Mouse (Mus musculus) frontal cortex, postnatal 36 days (tissue): ENCODE results near the gene Gsn.

Experiments
- DNase-seq, 2 experiments: peaks; one replicate each; pipeline ENCODE4 v3.0.0; 2022; ENCODE audit warnings: low spot score in 2 of 2

The Gsn gene

DNA sequence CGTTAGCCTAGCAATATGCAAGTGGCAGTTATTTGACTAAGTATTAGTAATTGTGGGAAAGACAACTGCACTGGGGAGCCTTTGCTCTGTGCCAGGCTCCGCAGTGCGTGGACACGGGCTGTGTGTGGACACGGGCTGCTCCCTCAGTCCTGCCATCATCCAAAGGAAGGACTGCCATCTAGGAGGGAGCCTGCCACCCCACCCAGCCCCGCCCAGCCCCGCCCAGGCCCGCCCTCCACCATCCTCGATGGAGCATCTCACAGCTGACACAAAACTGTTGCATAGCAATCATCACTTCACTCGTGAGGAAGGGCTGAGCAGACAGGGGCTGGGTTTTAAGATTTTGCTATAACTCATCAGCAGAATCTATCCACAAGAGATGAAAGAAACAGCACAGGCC, 69.8 kb downstream of the Gsn start:
- DNase-seq = no peak

DNA sequence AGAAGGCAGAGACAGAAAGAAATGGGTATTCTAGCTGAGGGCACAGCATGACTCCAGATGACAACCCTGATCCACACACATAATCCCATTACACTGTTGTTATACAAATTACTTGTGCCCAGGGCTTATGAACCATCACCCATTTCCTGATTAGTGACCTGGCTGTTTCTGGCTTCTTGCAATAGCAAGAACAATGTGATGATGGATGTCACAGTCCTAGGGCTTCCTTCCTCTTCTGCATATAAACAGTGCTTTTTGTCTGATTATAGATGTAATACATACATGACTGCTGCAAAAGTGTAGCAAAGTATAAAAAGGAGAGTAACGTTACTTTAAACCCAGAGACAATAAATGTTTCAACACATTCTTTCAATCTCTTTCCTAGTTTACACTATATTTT, 70.8 kb downstream of the Gsn start:
- no peak for DNase-seq

DNA sequence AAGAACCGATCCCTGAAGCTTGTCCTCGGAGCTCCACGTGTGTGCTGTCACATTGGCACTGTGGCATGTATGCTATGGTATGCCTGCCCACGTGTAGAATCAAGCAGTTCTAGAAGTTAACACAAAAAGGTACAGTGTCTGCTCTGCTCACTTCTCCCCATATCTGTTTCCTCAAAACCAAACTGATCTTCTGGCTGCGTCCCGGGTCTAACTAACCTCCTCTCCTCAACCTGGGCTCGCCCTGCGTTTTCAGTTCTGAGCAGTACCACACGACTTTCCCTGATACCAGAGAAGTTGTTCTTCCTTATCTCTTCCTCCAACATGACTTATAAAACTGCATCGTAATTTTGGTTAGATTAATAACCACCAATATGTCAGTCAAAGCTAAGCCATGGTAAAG, 71.4 kb downstream of the Gsn start:
- no peak for DNase-seq

DNA sequence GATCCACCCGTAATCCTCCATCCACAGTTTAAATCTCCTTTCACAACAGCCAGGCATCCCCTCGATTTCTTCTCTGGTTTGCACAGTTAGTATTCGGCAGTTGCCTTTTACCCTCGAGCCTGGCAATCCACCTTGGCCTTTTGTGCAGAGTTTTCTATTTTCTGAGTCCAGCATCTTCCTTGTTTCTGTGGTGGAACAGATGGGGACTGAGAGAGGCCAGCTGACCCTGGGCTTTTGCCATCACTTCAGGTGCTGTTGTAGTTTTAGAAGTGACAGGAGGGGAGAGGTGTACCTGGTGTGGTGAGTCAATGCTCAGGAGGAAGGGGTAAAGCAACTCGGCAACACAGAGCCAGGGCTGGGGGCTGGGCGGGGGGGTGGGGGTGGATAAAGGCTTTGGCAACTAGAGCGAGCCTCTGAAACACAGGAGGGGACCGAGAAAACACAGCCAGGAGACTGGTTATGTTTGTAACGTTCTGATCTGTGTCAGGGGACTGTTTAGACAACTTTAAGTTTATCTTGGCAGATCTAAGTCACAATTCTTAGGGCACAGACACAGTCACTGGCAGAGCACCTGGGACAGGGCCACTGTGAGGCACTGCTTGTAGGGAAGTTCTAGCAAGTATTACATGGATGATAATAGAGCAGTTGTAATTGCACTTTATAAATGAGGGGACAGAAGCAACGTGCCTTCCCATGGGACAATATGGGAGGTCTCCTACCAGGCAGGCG, 72.0 kb downstream of the Gsn start:
- DNase-seq = no peak

GRCm38 (mm10) chr2:35329061-35329460, 72.9 kb downstream of the Gsn start:
- DNase-seq = no peak

GRCm38 (mm10) chr2:35331205-35331604, 75.0 kb downstream of the Gsn start:
- no peak for DNase-seq

DNA sequence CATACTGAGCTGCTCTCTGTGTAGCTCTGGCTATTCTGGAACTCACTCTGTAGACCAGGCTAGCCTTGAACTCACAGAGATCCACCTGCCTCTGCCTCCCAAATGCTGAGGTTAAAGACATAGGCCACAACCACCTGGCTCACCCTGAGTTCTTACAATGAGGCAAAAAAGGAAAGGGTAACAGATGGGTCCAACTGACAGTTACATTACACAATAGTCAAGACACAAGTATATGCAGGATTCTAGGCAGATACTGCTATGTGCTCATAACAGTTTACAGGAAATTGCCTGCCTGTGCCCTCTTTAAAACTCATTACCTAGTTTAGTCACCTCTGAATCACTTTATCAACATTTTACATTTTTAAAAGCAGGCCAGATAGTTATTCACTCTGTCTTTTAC, 77.5 kb downstream of the Gsn start:
- DNase-seq = no peak

DNA sequence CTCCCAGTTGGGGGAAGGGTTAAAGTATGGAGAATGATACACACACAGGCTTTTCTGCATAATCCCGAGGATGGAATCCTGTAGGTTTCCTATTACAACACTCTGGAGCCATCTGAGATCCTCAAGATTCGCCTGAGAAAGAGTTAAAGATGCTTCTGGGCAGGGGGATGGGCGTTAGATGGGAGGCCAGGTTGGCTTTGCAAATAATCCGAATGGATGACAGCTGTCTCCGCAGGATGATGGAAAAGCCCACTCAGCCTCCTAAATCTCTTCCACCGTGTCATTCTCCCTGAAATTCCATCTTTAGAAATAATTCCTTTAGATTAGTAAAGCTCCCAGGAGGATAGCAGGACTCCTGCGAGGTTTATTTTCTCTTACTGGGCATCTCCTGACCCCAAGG, 79.4 kb downstream of the Gsn start:
- DNase-seq = no peak

DNA sequence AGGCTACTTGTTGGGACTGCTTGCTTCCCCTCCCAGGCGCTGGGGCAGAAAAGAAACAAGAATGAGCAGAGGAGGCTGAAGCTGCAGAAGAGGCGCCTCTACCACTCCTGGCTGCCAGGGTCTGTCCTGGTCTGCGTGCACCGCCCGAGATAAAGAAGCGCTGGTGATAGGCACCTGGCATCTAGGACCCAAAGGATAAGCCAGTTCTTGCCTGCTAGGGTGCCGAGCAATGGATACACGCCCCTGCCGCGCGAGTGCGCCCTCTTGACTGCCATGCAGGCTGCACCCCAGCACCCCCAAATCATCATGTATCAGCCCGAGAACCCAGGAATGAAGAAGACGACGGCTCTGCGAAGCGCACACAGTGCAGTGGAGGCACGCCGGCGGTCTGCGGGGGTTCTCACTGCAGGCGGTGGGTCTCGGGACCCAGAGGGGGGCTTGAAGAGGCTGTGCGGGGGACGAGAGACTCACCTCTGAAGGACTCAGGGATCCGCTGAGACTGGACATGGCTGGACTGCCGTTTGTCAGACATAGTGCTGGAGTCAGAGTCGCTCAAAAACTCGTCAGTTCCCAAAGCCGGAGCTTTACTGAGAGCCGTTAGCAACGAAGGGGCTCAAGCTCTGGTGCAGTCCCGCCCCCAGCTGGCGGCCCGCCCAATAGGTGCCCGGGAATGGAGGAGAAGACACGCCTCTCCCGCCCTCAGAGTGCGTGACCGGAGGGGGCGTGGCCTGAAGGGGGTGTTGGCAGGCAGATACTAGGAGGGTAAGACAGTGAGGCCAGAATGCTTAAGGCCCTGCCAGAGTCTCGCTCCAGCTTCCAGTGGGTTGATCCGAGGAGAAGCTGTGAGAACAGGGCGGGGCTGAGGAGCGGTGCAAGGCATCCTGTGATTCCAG, 80.5 kb downstream of the Gsn start, which contains the start of gene Stom:
TSS of gene Stom (minus strand) at position 589 of the 893 bp plus-strand sequence.
- peak; percentile 95 to 96 for DNase-seq

- DNase-seq = no peak
Measured at GRCm38 (mm10) chr2:35337419-35337818, 81.2 kb downstream of the Gsn start.

- DNase-seq = no peak
Measured at GRCm38 (mm10) chr2:35338036-35338435, 81.9 kb downstream of the Gsn start.

- DNase-seq = no peak
Measured at GRCm38 (mm10) chr2:35338707-35339106, 82.5 kb downstream of the Gsn start.

DNA sequence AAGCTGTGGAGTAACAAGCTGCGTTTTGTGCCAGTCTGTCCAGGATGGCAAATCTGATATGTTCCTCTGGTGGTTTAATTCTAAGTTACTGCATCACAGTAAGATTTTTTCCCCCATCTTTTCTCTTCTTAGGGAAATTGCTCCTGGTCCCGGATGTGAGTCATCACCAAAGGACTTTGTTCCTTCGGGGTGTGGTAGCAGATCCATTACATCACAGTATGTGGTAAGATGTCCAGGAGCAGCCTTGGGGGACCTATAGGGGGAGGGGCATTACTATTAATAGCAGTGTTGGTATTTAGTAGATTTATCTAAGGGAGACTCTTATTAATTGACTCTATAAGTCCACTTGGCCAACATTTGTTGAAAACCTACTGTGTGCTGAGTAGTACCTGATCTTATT, 86.4 kb downstream of the Gsn start:
- no peak for DNase-seq

- DNase-seq = no peak
Measured at GRCm38 (mm10) chr2:35345984-35346383, 89.8 kb downstream of the Gsn start.

GRCm38 (mm10) chr2:35349184-35349583, 93.0 kb downstream of the Gsn start:
- no peak for DNase-seq
